Comparison of ENCODE assay signal across 8 mouse cellular contexts in genomic region chr7:86775617-86776325, GRCm38 (mm10). TPM values are rescaled to one million over a fixed set of nuclear protein-coding genes. Genes with fewer than 3 reads are reported as not detected.
DNase-seq lines count a peak whose midpoint lies in the region; ATAC-seq and TF ChIP-seq lines count a peak whose summit lies in the region.

Gene Folh1 (minus strand): TSS chr7:86775943.

- peak within 1 kb of the TSS; percentile 21 for H3K4me3 ChIP-seq in forebrain, postnatal 0 days (ENCODE audit: low read depth, low read length)
- H3K4me3 ChIP-seq in kidney, embryonic 16.5 days (ENCODE audit: low read length), result peak within 1 kb of the TSS; percentile 37
- peak within 1 kb of the TSS; percentile 17; the same call in 1 of the 2 replicates for H3K4me3 ChIP-seq in limb, embryonic 14.5 days (replicated peaks; ENCODE audit: low read length)
- no peak within 1 kb of the TSS for H3K4me3 ChIP-seq in stomach, embryonic 15.5 days (replicated peaks)

- no peaks in the 10 kb centered on the region for H3K27me3 ChIP-seq in forebrain, postnatal 0 days (ENCODE audit: insufficient read depth, low read length)
- H3K27me3 ChIP-seq in kidney, embryonic 16.5 days (ENCODE audit: insufficient read depth, low read length), result no peaks in the 10 kb centered on the region
- no peaks in the 10 kb centered on the region for H3K27me3 ChIP-seq in limb, embryonic 14.5 days (ENCODE audit: control insufficient read depth, insufficient read depth, low read length)
- no peaks in the 10 kb centered on the region for H3K27me3 ChIP-seq in stomach, embryonic 15.5 days (replicated peaks)

- no peaks in the 10 kb centered on the region for H3K9me3 ChIP-seq in forebrain, postnatal 0 days (ENCODE audit: low read length)
- H3K9me3 ChIP-seq in kidney, embryonic 16.5 days (ENCODE audit: low read length), result no peaks in the 10 kb centered on the region
- no peaks in the 10 kb centered on the region for H3K9me3 ChIP-seq in limb, embryonic 14.5 days (ENCODE audit: control insufficient read depth, low read length)
- H3K9me3 ChIP-seq in stomach, embryonic 15.5 days, result no peaks in the 10 kb centered on the region

- TF ChIP-seq CTCF in forebrain, postnatal 0 days (IDR thresholded peaks at IDR 0.05; ENCODE audit: low read depth), result no peak

- H3K9ac ChIP-seq in forebrain, postnatal 0 days, result no peak within 1 kb of the TSS
- H3K9ac ChIP-seq in kidney, embryonic 16.5 days (replicated peaks; ENCODE audit: low read length), result no peak within 1 kb of the TSS; the same call in 1 of the 2 replicates
- H3K9ac ChIP-seq in limb, embryonic 14.5 days (ENCODE audit: low read depth, low read length, severe bottlenecking), result no peak within 1 kb of the TSS
- H3K9ac ChIP-seq in stomach, embryonic 15.5 days, result no peak within 1 kb of the TSS

- TF ChIP-seq POLR2A in limb, embryonic 14.5 days (IDR thresholded peaks at IDR 0.05; ENCODE audit: borderline replicate concordance, extremely low read depth, insufficient read depth, insufficient read length), result no peak

- peak within 1 kb of the TSS; percentile 43 for H3K4me2 ChIP-seq in forebrain, postnatal 0 days (ENCODE audit: low read depth)
- peak within 1 kb of the TSS; percentile 55 for H3K4me2 ChIP-seq in kidney, embryonic 16.5 days (replicated peaks; ENCODE audit: low read depth, low read length)
- H3K4me2 ChIP-seq in limb, embryonic 14.5 days (replicated peaks; ENCODE audit: low read depth, low read length, severe bottlenecking), result peak within 1 kb of the TSS; percentile 33
- H3K4me2 ChIP-seq in stomach, embryonic 15.5 days, result peak within 1 kb of the TSS; percentile 29; the same call in 1 of the 2 replicates

- peak; percentile 13 for DNase-seq in adrenal gland, postnatal 10 days
- no peak for DNase-seq in adrenal gland, postnatal 25 days
- DNase-seq in cerebellum, adult 18-20 months, result peak; percentile 18 to 22
- peak; percentile 34 for DNase-seq in forebrain, postnatal 0 days
- DNase-seq in limb, embryonic 14.5 days (ENCODE audit: low spot score), result peak; percentile 25
- DNase-seq in B cell, adult 2 months, result no peak

- no peak within 1 kb of the TSS for H3K27ac ChIP-seq in forebrain, postnatal 0 days (ENCODE audit: low read depth, low read length)
- H3K27ac ChIP-seq in kidney, embryonic 16.5 days (ENCODE audit: low read length), result no peak within 1 kb of the TSS
- no peak within 1 kb of the TSS for H3K27ac ChIP-seq in limb, embryonic 14.5 days (replicated peaks; ENCODE audit: low read depth, low read length)
- no peak within 1 kb of the TSS for H3K27ac ChIP-seq in stomach, embryonic 15.5 days

- peak; percentile 80 for ATAC-seq in forebrain, postnatal 0 days
- ATAC-seq in kidney, embryonic 16.5 days (ENCODE audit: low FRiP score, low TSS enrichment), result peak; percentile 71; the same call in 1 of the 2 replicates
- no peak for ATAC-seq in limb, embryonic 14.5 days (ENCODE audit: low FRiP score, low read depth)
- no peak for ATAC-seq in stomach, embryonic 15.5 days (ENCODE audit: insufficient read depth, low FRiP score, low read depth)

- no peaks in the 10 kb centered on the region for H3K36me3 ChIP-seq in forebrain, postnatal 0 days (ENCODE audit: insufficient read depth)
- no peaks in the 10 kb centered on the region for H3K36me3 ChIP-seq in kidney, embryonic 16.5 days (ENCODE audit: insufficient read depth, low read length)
- H3K36me3 ChIP-seq in limb, embryonic 14.5 days (ENCODE audit: control insufficient read depth, insufficient read depth, low read length), result no peaks in the 10 kb centered on the region
- H3K36me3 ChIP-seq in stomach, embryonic 15.5 days, result no peaks in the 10 kb centered on the region

- no peaks in the 10 kb centered on the region for H3K4me1 ChIP-seq in forebrain, postnatal 0 days (ENCODE audit: insufficient read depth)
- 0 out of 2 replicates have a peak, but pooled peaks cover 4% of the 10 kb centered on the region for H3K4me1 ChIP-seq in kidney, embryonic 16.5 days (ENCODE audit: insufficient read depth, low read length)
- no peaks in the 10 kb centered on the region; the same call in 1 of the 2 replicates for H3K4me1 ChIP-seq in limb, embryonic 14.5 days (ENCODE audit: control insufficient read depth, insufficient read depth, low read length)
- H3K4me1 ChIP-seq in stomach, embryonic 15.5 days, result no peaks in the 10 kb centered on the region

- WGBS in forebrain, postnatal 0 days, result 2% methylated on average over 11 of the region's 11 CpGs
- WGBS in kidney, embryonic 16.5 days, result 6% methylated on average over 11 of the region's 11 CpGs
- 8% methylated on average over 11 of the region's 11 CpGs for WGBS in limb, embryonic 14.5 days
- WGBS in stomach, embryonic 15.5 days, result 10% methylated on average over 11 of the region's 11 CpGs

RNA-seq across cellular contexts. Expression of gene Folh1, which starts in this region (rescaled TPM):
- total RNA-seq in adrenal gland, postnatal 10 days (2021), result under 1 TPM; 0.58 to 0.87 TPM
- total RNA-seq in adrenal gland, postnatal 25 days (2021), result 0.38 and 0.64 TPM in 2 replicates
- 3.0 and 3.3 TPM in 2 replicates for total RNA-seq in forebrain, postnatal 0 days (2014; rRNA removed)
- 1.5 and 2.0 TPM in 2 replicates for polyA plus RNA-seq in forebrain, postnatal 0 days (2015; fragmentation: Nextera tagmentation; extraction: Ambion mirVana)
- polyA plus RNA-seq in kidney, embryonic 16.5 days (2015; fragmentation: Nextera tagmentation; extraction: Ambion mirVana), result 0.20 and 0.44 TPM in 2 replicates
- polyA plus RNA-seq in limb, embryonic 14.5 days (2012; rRNA removed), result 0.15 and 0.18 TPM in 2 replicates
- polyA plus RNA-seq in limb, embryonic 14.5 days (2014; fragmentation: Nextera tagmentation; extraction: Ambion mirVana), result 0.14 and 0.18 TPM in 2 replicates
- 0.08 and 0.10 TPM in 2 replicates for polyA plus RNA-seq in stomach, embryonic 15.5 days (2015; fragmentation: Nextera tagmentation; extraction: Ambion mirVana)

Comparison
In these comparisons a context has a peak if more than half of its experiments do, and no peak if none do; other contexts are left out.
1. Peak in DNase-seq in adrenal gland, postnatal 10 days; RNA of the gene not detected or under 1 TPM.
2. Peak in ATAC-seq, H3K4me3 ChIP-seq and H3K4me2 ChIP-seq in kidney, embryonic 16.5 days; RNA of the gene not detected or under 1 TPM.
3. Peak in DNase-seq, H3K4me3 ChIP-seq and H3K4me2 ChIP-seq in limb, embryonic 14.5 days; RNA of the gene not detected or under 1 TPM.
4. DNase-seq: peak in cerebellum, adult 18-20 months (2 of 2) and forebrain, postnatal 0 days (single experiment); none in adrenal gland, postnatal 25 days (single experiment) and B cell, adult 2 months (0 of 2).
5. Peak in every context shown above with its lines, with median percentiles within 50 percentile points of each other: H3K4me2 ChIP-seq.